Mouse (Mus musculus): ENCODE results near the gene Pard3b. TPM values are rescaled to one million over a fixed set of nuclear protein-coding genes. Genes with fewer than 3 reads are reported as not detected.

The Pard3b gene
- polyA plus RNA-seq, 1 experiment from 2014 or later, result 25.5 TPM

GRCm38 (mm10) chr1:62414521-62414920, 775.9 kb downstream of the Pard3b start:
- no peak overlapping the region for H3K27ac ChIP-seq
- peaks cover 6% of the 10 kb centered on the region; the same call in 1 of the 2 replicates for H3K4me1 ChIP-seq
- H3K9ac ChIP-seq, result no peak overlapping the region
- no peaks in the 10 kb centered on the region for H3K9me3 ChIP-seq
- H3K36me3 ChIP-seq, result no peaks in the 10 kb centered on the region
- 81% methylated on average over 6 of the region's 6 CpGs for WGBS
- H3K4me3 ChIP-seq, result no peak overlapping the region
- no peak for ATAC-seq (ENCODE audit: insufficient number of reproducible peaks, insufficient read depth, low FRiP score, low TSS enrichment)
- H3K4me2 ChIP-seq (replicated peaks), result no peak overlapping the region
- H3K27me3 ChIP-seq, result no peaks in the 10 kb centered on the region

- Histone ChIP-seq H3K27ac (no peak overlapping the region), H3K27me3 (no peaks in the 10 kb centered on the region), H3K9me3 (no peaks in the 10 kb centered on the region), H3K4me2 (replicated peaks) (no peak overlapping the region), H3K4me3 (no peak overlapping the region), H3K36me3 (no peaks in the 10 kb centered on the region), H3K9ac (no peak overlapping the region), H3K4me1 (peaks cover 6% of the 10 kb centered on the region; the same call in 1 of the 2 replicates)
- ATAC-seq (ENCODE audit: insufficient number of reproducible peaks, insufficient read depth, low FRiP score, low TSS enrichment), result no peak
- WGBS, result 50% methylated on average over 10 of the region's 10 CpGs
Measured at GRCm38 (mm10) chr1:62416627-62417374, 778.2 kb downstream of the Pard3b start.

GRCm38 (mm10) chr1:62422896-62423650, 784.4 kb downstream of the Pard3b start:
- Histone ChIP-seq H3K27ac (no peak overlapping the region), H3K9me3 (no peaks in the 10 kb centered on the region), H3K4me3 (no peak overlapping the region), H3K27me3 (no peaks in the 10 kb centered on the region), H3K4me2 (replicated peaks) (no peak overlapping the region), H3K9ac (no peak overlapping the region), H3K36me3 (no peaks in the 10 kb centered on the region), H3K4me1 (peaks cover 10% of the 10 kb centered on the region; the same call in 1 of the 2 replicates)
- no peak for ATAC-seq (ENCODE audit: insufficient number of reproducible peaks, insufficient read depth, low FRiP score, low TSS enrichment)
- WGBS, result 73% methylated on average over 10 of the region's 10 CpGs

GRCm38 (mm10) chr1:62425369-62425768, 786.7 kb downstream of the Pard3b start:
- 89% methylated on average over 2 of the region's 2 CpGs for WGBS
- H3K4me3 ChIP-seq, result no peak overlapping the region
- H3K9me3 ChIP-seq, result no peaks in the 10 kb centered on the region
- peaks cover 7% of the 10 kb centered on the region; the same call in 1 of the 2 replicates for H3K4me1 ChIP-seq
- ATAC-seq (ENCODE audit: insufficient number of reproducible peaks, insufficient read depth, low FRiP score, low TSS enrichment), result no peak
- H3K9ac ChIP-seq, result no peak overlapping the region
- no peak overlapping the region for H3K4me2 ChIP-seq (replicated peaks)
- H3K27me3 ChIP-seq, result no peaks in the 10 kb centered on the region
- no peaks in the 10 kb centered on the region for H3K36me3 ChIP-seq
- H3K27ac ChIP-seq, result no peak overlapping the region

GRCm38 (mm10) chr1:62428736-62429135, 790.1 kb downstream of the Pard3b start:
- Histone ChIP-seq H3K4me3 (no peak overlapping the region), H3K27me3 (no peaks in the 10 kb centered on the region), H3K36me3 (no peaks in the 10 kb centered on the region), H3K4me2 (replicated peaks) (no peak overlapping the region), H3K4me1 (0 out of 2 replicates have a peak, but pooled peaks cover 4% of the 10 kb centered on the region), H3K9me3 (no peaks in the 10 kb centered on the region), H3K9ac (no peak overlapping the region), H3K27ac (no peak overlapping the region)
- WGBS, result 77% methylated on average over 6 of the region's 6 CpGs
- no peak for ATAC-seq (ENCODE audit: insufficient number of reproducible peaks, insufficient read depth, low FRiP score, low TSS enrichment)

GRCm38 (mm10) chr1:62429333-62430182, 790.9 kb downstream of the Pard3b start:
- no peak overlapping the region for H3K9ac ChIP-seq
- H3K27me3 ChIP-seq, result no peaks in the 10 kb centered on the region
- H3K9me3 ChIP-seq, result no peaks in the 10 kb centered on the region
- H3K4me3 ChIP-seq, result no peak overlapping the region
- 0 out of 2 replicates have a peak, but pooled peaks cover 4% of the 10 kb centered on the region for H3K4me1 ChIP-seq
- no peak for ATAC-seq (ENCODE audit: insufficient number of reproducible peaks, insufficient read depth, low FRiP score, low TSS enrichment)
- WGBS, result 56% methylated on average over 17 of the region's 17 CpGs
- no peak overlapping the region for H3K4me2 ChIP-seq (replicated peaks)
- no peaks in the 10 kb centered on the region for H3K36me3 ChIP-seq
- H3K27ac ChIP-seq, result no peak overlapping the region

- no peak for ATAC-seq (ENCODE audit: insufficient number of reproducible peaks, insufficient read depth, low FRiP score, low TSS enrichment)
- no peaks in the 10 kb centered on the region for H3K9me3 ChIP-seq
- H3K4me1 ChIP-seq, result peaks cover 10% of the 10 kb centered on the region; the same call in 1 of the 2 replicates
- no peak overlapping the region for H3K9ac ChIP-seq
- no peak overlapping the region for H3K4me3 ChIP-seq
- H3K27me3 ChIP-seq, result no peaks in the 10 kb centered on the region
- WGBS, result 88% methylated on average over 6 of the region's 6 CpGs
- H3K27ac ChIP-seq, result no peak overlapping the region
- no peaks in the 10 kb centered on the region for H3K36me3 ChIP-seq
- no peak overlapping the region for H3K4me2 ChIP-seq (replicated peaks)
Measured at GRCm38 (mm10) chr1:62431054-62431453, 792.4 kb downstream of the Pard3b start.

- Histone ChIP-seq H3K4me2 (replicated peaks) (no peak overlapping the region), H3K9me3 (no peaks in the 10 kb centered on the region), H3K27me3 (no peaks in the 10 kb centered on the region), H3K4me3 (no peak overlapping the region), H3K27ac (no peak overlapping the region), H3K4me1 (peaks cover 10% of the 10 kb centered on the region; the same call in 1 of the 2 replicates), H3K9ac (no peak overlapping the region), H3K36me3 (no peaks in the 10 kb centered on the region)
- 88% methylated on average over 5 of the region's 5 CpGs for WGBS
- ATAC-seq (ENCODE audit: insufficient number of reproducible peaks, insufficient read depth, low FRiP score, low TSS enrichment), result no peak
Measured at GRCm38 (mm10) chr1:62433891-62434290, 795.3 kb downstream of the Pard3b start.

GRCm38 (mm10) chr1:62435844-62436243, 797.2 kb downstream of the Pard3b start:
- H3K4me3 ChIP-seq, result no peak overlapping the region
- H3K27ac ChIP-seq, result peak overlapping the region; percentile 37; the same call in 1 of the 2 replicates
- ATAC-seq (ENCODE audit: insufficient number of reproducible peaks, insufficient read depth, low FRiP score, low TSS enrichment), result no peak
- no peaks in the 10 kb centered on the region for H3K9me3 ChIP-seq
- H3K9ac ChIP-seq, result no peak overlapping the region
- no peaks in the 10 kb centered on the region for H3K27me3 ChIP-seq
- H3K4me2 ChIP-seq (replicated peaks), result no peak overlapping the region
- peaks cover 6% of the 10 kb centered on the region; the same call in 1 of the 2 replicates for H3K4me1 ChIP-seq
- WGBS, result 49% methylated on average over 9 of the region's 9 CpGs
- no peaks in the 10 kb centered on the region for H3K36me3 ChIP-seq

GRCm38 (mm10) chr1:62436304-62436703, 797.7 kb downstream of the Pard3b start:
- H3K4me1 ChIP-seq, result peaks cover 9% of the 10 kb centered on the region; the same call in 1 of the 2 replicates
- no peak overlapping the region for H3K9ac ChIP-seq
- no peak overlapping the region for H3K4me3 ChIP-seq
- H3K27ac ChIP-seq, result no peak overlapping the region
- no peaks in the 10 kb centered on the region for H3K9me3 ChIP-seq
- H3K36me3 ChIP-seq, result no peaks in the 10 kb centered on the region
- ATAC-seq (ENCODE audit: insufficient number of reproducible peaks, insufficient read depth, low FRiP score, low TSS enrichment), result no peak
- H3K4me2 ChIP-seq (replicated peaks), result no peak overlapping the region
- 54% methylated on average over 3 of the region's 3 CpGs for WGBS
- H3K27me3 ChIP-seq, result no peaks in the 10 kb centered on the region

GRCm38 (mm10) chr1:62437493-62437892, 798.9 kb downstream of the Pard3b start:
- H3K4me3 ChIP-seq, result no peak overlapping the region
- no peaks in the 10 kb centered on the region for H3K9me3 ChIP-seq
- H3K27me3 ChIP-seq, result no peaks in the 10 kb centered on the region
- H3K4me1 ChIP-seq, result peaks cover 12% of the 10 kb centered on the region; the same call in 1 of the 2 replicates
- H3K27ac ChIP-seq, result no peak overlapping the region
- 55% methylated on average over 3 of the region's 3 CpGs for WGBS
- H3K36me3 ChIP-seq, result no peaks in the 10 kb centered on the region
- no peak for ATAC-seq (ENCODE audit: insufficient number of reproducible peaks, insufficient read depth, low FRiP score, low TSS enrichment)
- no peak overlapping the region for H3K9ac ChIP-seq
- H3K4me2 ChIP-seq (replicated peaks), result no peak overlapping the region

Measured in embryonic facial prominence, embryonic 12.5 days (tissue).